Mouse (Mus musculus): ENCODE data around the gene Pcnx2. TPM values are rescaled to one million over a fixed set of nuclear protein-coding genes. Genes with fewer than 3 reads are reported as not detected.

Gene Pcnx2
- polyA plus RNA-seq, 1 experiment from 2014 or later: 0.60 TPM

DNA sequence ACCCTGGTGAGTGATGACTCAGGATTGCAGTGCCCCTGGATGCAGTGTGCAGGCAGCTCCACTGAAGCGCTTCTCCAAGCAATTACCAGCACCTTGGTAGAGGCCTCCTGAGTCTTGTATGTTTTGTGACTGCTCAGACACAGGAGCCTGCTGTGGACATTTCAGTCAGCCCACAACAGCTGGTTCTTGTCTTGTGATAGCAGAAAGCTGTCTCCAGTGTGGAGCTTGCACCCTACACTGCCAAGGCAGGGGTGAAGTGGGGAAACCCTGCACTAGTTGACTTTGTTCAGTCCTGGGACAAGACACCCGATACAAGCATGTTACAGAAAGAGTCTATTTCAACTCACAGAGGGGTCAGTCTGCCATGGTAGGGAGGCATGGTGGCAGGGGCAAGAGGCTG is 102.8 kb downstream of the Pcnx2 start:
- Histone ChIP-seq H3K27me3 (ENCODE audit: control insufficient read depth, insufficient read depth, low read length) (no peaks in the 10 kb centered on the region), H3K4me2 (ENCODE audit: low read depth, low read length, severe bottlenecking) (no peak overlapping the region), H3K9ac (ENCODE audit: low read length) (no peak overlapping the region), H3K4me3 (ENCODE audit: low read depth, low read length) (no peak overlapping the region), H3K4me1 (replicated peaks; ENCODE audit: control insufficient read depth, insufficient read depth, low read length) (no peaks in the 10 kb centered on the region), H3K9me3 (ENCODE audit: control insufficient read depth, low read length) (no peaks in the 10 kb centered on the region), H3K36me3 (ENCODE audit: control insufficient read depth, insufficient read depth, low read length) (no peaks in the 10 kb centered on the region), H3K27ac (ENCODE audit: low read depth, low read length) (no peak overlapping the region)
- 88% methylated on average over 2 of the region's 2 CpGs for WGBS
- ATAC-seq (replicated peaks; ENCODE audit: low FRiP score) (no peak), DNase-seq (ENCODE audit: low spot score) (no peak)

DNA sequence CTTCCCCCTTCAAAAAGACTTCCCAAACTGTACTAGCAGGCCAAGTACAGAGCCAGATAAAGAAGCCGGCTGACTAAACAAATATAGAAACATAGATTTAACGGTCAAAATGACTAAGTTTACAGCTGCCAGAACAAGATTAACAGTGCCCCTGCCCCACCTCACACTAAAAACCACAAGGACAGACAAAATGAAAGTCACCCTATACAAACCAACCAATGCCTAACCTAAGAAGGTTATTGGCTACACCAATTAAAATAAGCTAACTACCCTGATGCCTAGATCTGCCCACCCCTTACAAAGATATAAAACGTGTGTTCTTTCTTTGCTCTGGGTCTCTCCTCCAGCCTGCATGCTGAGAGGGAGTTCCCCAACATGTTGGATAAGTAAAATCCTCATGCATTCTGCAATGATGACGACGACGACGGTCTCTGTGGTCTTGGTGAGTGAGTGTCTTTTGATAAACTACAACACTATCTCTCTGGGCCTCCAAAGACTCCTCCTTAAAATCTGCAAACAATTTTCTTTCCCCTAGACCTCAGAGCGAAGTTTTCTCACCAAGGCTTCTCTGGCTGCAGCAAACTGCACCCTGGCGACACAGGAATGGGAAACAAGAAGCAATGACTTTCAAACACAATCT is 105.2 kb downstream of the Pcnx2 start:
- 77% methylated on average over 9 of the region's 9 CpGs for WGBS
- no peak for ATAC-seq (replicated peaks; ENCODE audit: low FRiP score)

DNA sequence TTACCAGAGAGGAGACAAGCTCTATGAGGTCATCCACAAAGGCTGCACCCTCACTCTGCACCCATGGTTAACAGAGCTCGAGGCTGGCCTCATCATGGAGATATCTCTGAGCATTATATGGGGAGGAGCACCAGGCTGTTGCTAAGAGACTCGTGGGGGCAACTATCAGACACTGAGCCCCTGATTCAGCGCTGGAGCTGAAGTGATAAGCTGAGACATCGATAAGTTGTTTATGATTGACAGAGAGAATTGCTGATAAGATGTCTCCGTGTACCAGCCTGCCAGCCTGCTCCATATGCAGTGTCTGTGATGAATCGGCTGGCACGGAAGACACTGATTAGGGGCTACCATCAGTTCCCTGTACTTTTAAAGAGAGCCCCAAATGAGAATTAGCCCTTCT is 111.2 kb downstream of the Pcnx2 start:
- Histone ChIP-seq H3K27me3 (ENCODE audit: control insufficient read depth, insufficient read depth, low read length) (no peaks in the 10 kb centered on the region), H3K4me2 (ENCODE audit: low read depth, low read length, severe bottlenecking) (no peak overlapping the region), H3K9me3 (ENCODE audit: control insufficient read depth, low read length) (no peaks in the 10 kb centered on the region), H3K4me3 (ENCODE audit: low read depth, low read length) (no peak overlapping the region), H3K27ac (ENCODE audit: low read depth, low read length) (no peak overlapping the region), H3K9ac (ENCODE audit: low read length) (no peak overlapping the region), H3K4me1 (replicated peaks; ENCODE audit: control insufficient read depth, insufficient read depth, low read length) (no peaks in the 10 kb centered on the region), H3K36me3 (ENCODE audit: control insufficient read depth, insufficient read depth, low read length) (no peaks in the 10 kb centered on the region)
- 88% methylated on average over 7 of the region's 7 CpGs for WGBS
- ATAC-seq (replicated peaks; ENCODE audit: low FRiP score) (no peak), DNase-seq (ENCODE audit: low spot score) (no peak)

More for the DNA sequence above, 105.2 kb downstream of the Pcnx2 start:
- no peak for DNase-seq (ENCODE audit: low spot score)
- H3K4me2 ChIP-seq (ENCODE audit: low read depth, low read length, severe bottlenecking): no peak overlapping the region
- no peak overlapping the region for H3K4me3 ChIP-seq (ENCODE audit: low read depth, low read length)
- H3K4me1 ChIP-seq (replicated peaks; ENCODE audit: control insufficient read depth, insufficient read depth, low read length): no peaks in the 10 kb centered on the region
- no peaks in the 10 kb centered on the region for H3K9me3 ChIP-seq (ENCODE audit: control insufficient read depth, low read length)
- H3K27ac ChIP-seq (ENCODE audit: low read depth, low read length): no peak overlapping the region
- no peaks in the 10 kb centered on the region for H3K36me3 ChIP-seq (ENCODE audit: control insufficient read depth, insufficient read depth, low read length)
- H3K27me3 ChIP-seq (ENCODE audit: control insufficient read depth, insufficient read depth, low read length): no peaks in the 10 kb centered on the region
- H3K9ac ChIP-seq (ENCODE audit: low read length): no peak overlapping the region

DNA sequence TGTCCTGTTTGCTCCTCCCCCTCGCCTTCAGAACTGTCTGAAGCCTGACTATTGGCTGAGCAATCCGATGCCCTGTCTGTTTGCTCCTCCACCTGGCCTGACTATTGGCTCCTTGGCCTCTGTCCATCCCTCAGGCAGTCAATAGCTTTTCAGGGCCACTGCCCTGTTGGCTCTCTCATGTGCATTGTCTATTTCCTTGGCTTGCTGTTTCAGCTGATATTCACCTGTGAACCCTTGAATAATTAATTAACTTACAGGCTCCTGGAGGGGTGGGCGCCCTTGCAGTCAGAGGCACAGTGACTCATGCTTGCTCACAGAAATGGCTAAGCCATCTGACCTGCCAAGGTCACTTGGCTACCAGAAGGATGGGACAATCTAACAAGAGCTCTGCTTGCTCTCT is 116.0 kb downstream of the Pcnx2 start:
- H3K4me1 ChIP-seq (replicated peaks; ENCODE audit: control insufficient read depth, insufficient read depth, low read length): no peaks in the 10 kb centered on the region
- no peak overlapping the region for H3K4me3 ChIP-seq (ENCODE audit: low read depth, low read length)
- WGBS: 71% methylated on average over 3 of the region's 3 CpGs
- no peaks in the 10 kb centered on the region for H3K36me3 ChIP-seq (ENCODE audit: control insufficient read depth, insufficient read depth, low read length)
- no peak overlapping the region for H3K27ac ChIP-seq (ENCODE audit: low read depth, low read length)
- H3K4me2 ChIP-seq (ENCODE audit: low read depth, low read length, severe bottlenecking): no peak overlapping the region
- ATAC-seq (replicated peaks; ENCODE audit: low FRiP score) (no peak), DNase-seq (ENCODE audit: low spot score) (no peak)
- H3K9ac ChIP-seq (ENCODE audit: low read length): no peak overlapping the region
- H3K9me3 ChIP-seq (ENCODE audit: control insufficient read depth, low read length): no peaks in the 10 kb centered on the region
- no peaks in the 10 kb centered on the region for H3K27me3 ChIP-seq (ENCODE audit: control insufficient read depth, insufficient read depth, low read length)

DNA sequence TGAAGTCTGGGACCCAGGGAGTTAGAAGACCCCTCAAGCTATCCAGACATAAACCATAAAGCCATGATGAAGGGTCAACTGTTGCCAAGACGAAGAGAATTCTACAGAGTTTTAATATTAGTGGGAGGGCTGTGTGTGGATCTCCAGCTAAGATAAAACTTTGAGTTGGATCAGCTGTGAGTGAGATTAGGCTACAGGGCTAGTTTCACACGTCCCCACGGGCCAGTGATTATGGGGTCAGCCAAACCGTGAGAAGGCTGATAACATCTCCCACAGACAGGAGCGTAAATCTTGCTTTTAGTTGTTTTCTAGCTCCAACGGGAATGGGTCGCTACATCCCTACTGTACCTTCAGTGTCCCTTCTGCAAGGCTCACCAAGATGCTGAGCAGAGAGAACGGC is 118.5 kb downstream of the Pcnx2 start:
- Histone ChIP-seq H3K4me3 (ENCODE audit: low read depth, low read length) (no peak overlapping the region), H3K9me3 (ENCODE audit: control insufficient read depth, low read length) (no peaks in the 10 kb centered on the region), H3K36me3 (ENCODE audit: control insufficient read depth, insufficient read depth, low read length) (no peaks in the 10 kb centered on the region), H3K27ac (ENCODE audit: low read depth, low read length) (no peak overlapping the region), H3K9ac (ENCODE audit: low read length) (no peak overlapping the region), H3K27me3 (ENCODE audit: control insufficient read depth, insufficient read depth, low read length) (no peaks in the 10 kb centered on the region), H3K4me1 (replicated peaks; ENCODE audit: control insufficient read depth, insufficient read depth, low read length) (no peaks in the 10 kb centered on the region), H3K4me2 (ENCODE audit: low read depth, low read length, severe bottlenecking) (no peak overlapping the region)
- WGBS: 87% methylated on average over 8 of the region's 8 CpGs
- DNase-seq (ENCODE audit: low spot score) (no peak), ATAC-seq (replicated peaks; ENCODE audit: low FRiP score) (no peak)

DNA sequence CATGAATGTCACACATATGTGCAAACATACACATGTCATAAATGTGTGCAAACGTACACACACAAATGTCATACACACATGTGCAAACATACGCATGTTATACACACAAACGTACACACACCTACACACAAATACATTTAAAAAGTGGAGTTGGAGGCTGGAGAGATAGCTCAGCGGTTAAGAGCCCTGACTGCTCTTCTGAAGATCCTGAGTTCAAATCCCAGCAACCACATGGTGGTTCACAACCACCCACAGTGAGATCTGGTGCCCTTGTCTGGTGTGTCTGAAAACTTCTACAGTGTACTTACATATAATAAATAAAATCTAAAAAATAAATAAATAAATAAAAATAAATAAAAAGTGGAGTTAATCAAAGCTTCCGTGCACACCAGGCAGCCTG is 119.2 kb downstream of the Pcnx2 start:
- ATAC-seq (replicated peaks; ENCODE audit: low FRiP score): no peak
- WGBS: 91% methylated on average over 5 of the region's 5 CpGs

DNA sequence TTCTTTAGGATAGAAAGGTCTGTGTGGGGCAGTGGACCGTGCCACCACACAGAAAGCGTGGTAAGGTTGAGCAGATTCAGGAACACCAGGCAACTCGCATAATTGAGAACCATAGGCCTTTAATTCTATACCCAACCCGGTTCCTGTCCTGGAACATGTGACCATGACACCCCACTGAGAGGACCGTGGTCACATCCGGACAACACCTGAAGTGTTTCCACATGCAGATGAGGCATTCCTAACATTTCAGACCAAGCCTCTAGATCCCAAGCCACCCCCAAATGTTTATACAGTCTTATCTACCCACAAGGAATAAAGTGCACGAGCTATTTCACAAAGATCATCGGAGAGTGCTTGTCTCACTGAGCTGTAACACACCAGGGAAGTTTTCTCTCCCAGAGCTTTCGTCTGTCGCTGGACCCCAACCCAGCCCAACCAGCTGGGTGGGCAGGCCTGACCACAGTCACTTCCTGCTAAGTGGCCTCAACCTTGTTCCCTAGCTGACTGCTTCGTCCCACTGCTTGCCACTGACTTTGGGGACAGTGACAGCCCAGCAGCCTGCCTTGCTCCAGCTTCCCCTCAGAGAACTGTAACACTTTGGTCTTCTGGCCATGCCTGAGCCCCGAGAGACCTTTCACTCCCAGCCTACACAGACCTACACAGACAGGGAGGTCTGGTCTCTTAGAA is 120.5 kb downstream of the Pcnx2 start:
- DNase-seq (ENCODE audit: low spot score): no peak
- H3K9me3 ChIP-seq (ENCODE audit: control insufficient read depth, low read length): no peaks in the 10 kb centered on the region
- ATAC-seq (replicated peaks; ENCODE audit: low FRiP score): no peak
- no peaks in the 10 kb centered on the region for H3K4me1 ChIP-seq (replicated peaks; ENCODE audit: control insufficient read depth, insufficient read depth, low read length)
- H3K27ac ChIP-seq (ENCODE audit: low read depth, low read length): no peak overlapping the region
- no peak overlapping the region for H3K4me3 ChIP-seq (ENCODE audit: low read depth, low read length)
- no peak overlapping the region for H3K9ac ChIP-seq (ENCODE audit: low read length)
- no peak overlapping the region for H3K4me2 ChIP-seq (ENCODE audit: low read depth, low read length, severe bottlenecking)
- WGBS: 85% methylated on average over 12 of the region's 12 CpGs
- no peaks in the 10 kb centered on the region for H3K36me3 ChIP-seq (ENCODE audit: control insufficient read depth, insufficient read depth, low read length)
- H3K27me3 ChIP-seq (ENCODE audit: control insufficient read depth, insufficient read depth, low read length): no peaks in the 10 kb centered on the region

More for the DNA sequence above, 119.2 kb downstream of the Pcnx2 start:
- Histone ChIP-seq H3K4me1 (replicated peaks; ENCODE audit: control insufficient read depth, insufficient read depth, low read length) (no peaks in the 10 kb centered on the region), H3K4me3 (ENCODE audit: low read depth, low read length) (no peak overlapping the region), H3K27me3 (ENCODE audit: control insufficient read depth, insufficient read depth, low read length) (no peaks in the 10 kb centered on the region), H3K9me3 (ENCODE audit: control insufficient read depth, low read length) (no peaks in the 10 kb centered on the region), H3K4me2 (ENCODE audit: low read depth, low read length, severe bottlenecking) (no peak overlapping the region), H3K9ac (ENCODE audit: low read length) (no peak overlapping the region), H3K27ac (ENCODE audit: low read depth, low read length) (no peak overlapping the region), H3K36me3 (ENCODE audit: control insufficient read depth, insufficient read depth, low read length) (no peaks in the 10 kb centered on the region)
- DNase-seq (ENCODE audit: low spot score): no peak

DNA sequence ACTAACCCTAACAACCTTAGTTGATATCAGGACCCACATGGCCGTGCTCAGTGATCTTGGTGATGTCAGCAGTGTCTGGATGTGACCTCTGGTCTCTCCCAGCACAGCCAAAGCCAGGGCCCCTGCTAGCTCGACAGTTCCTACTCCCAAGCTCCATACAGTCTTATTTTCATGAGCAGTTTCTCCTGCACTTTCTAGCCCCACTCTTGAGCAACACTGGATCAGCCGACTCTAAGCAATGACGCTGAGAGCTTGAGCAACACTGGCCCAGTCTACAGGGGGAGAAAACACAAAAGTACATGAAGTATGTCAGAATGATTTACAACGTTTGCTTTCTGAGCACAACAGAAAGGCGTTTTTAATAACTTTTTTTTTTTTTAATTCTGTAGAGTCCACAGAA is 121.3 kb downstream of the Pcnx2 start:
- no peaks in the 10 kb centered on the region for H3K36me3 ChIP-seq (ENCODE audit: control insufficient read depth, insufficient read depth, low read length)
- no peaks in the 10 kb centered on the region for H3K4me1 ChIP-seq (replicated peaks; ENCODE audit: control insufficient read depth, insufficient read depth, low read length)
- DNase-seq (ENCODE audit: low spot score): no peak
- no peak for ATAC-seq (replicated peaks; ENCODE audit: low FRiP score)
- no peak overlapping the region for H3K4me2 ChIP-seq (ENCODE audit: low read depth, low read length, severe bottlenecking)
- H3K9ac ChIP-seq (ENCODE audit: low read length): no peak overlapping the region
- 80% methylated on average over 6 of the region's 6 CpGs for WGBS
- no peaks in the 10 kb centered on the region for H3K9me3 ChIP-seq (ENCODE audit: control insufficient read depth, low read length)
- H3K27ac ChIP-seq (ENCODE audit: low read depth, low read length): no peak overlapping the region
- no peak overlapping the region for H3K4me3 ChIP-seq (ENCODE audit: low read depth, low read length)
- H3K27me3 ChIP-seq (ENCODE audit: control insufficient read depth, insufficient read depth, low read length): no peaks in the 10 kb centered on the region

DNA sequence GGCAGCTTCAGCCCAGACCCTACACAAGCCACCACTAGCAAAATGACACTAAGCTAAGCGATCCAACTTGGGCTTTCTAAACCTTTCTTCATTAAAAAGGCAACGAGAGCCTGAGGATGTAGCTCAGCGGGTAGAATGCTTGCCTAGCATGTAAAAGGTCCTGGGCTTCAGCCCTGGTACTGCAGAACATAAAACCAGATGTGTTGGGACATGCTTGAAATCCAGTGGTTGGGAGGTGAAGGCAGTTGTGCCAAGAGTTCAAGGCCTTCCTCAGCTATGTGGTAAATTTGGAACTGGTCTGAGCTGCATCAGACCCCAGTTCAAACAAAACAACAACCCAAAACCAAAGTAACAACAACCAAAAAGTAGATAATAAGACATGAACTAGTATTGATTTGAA is 121.8 kb downstream of the Pcnx2 start:
- Histone ChIP-seq H3K36me3 (ENCODE audit: control insufficient read depth, insufficient read depth, low read length) (no peaks in the 10 kb centered on the region), H3K27me3 (ENCODE audit: control insufficient read depth, insufficient read depth, low read length) (no peaks in the 10 kb centered on the region), H3K4me2 (ENCODE audit: low read depth, low read length, severe bottlenecking) (no peak overlapping the region), H3K9ac (ENCODE audit: low read length) (no peak overlapping the region), H3K9me3 (ENCODE audit: control insufficient read depth, low read length) (no peaks in the 10 kb centered on the region), H3K4me1 (replicated peaks; ENCODE audit: control insufficient read depth, insufficient read depth, low read length) (no peaks in the 10 kb centered on the region), H3K4me3 (ENCODE audit: low read depth, low read length) (no peak overlapping the region), H3K27ac (ENCODE audit: low read depth, low read length) (no peak overlapping the region)
- no peak for ATAC-seq (replicated peaks; ENCODE audit: low FRiP score)
- DNase-seq (ENCODE audit: low spot score): no peak
- WGBS: 94% methylated on average over 3 of the region's 3 CpGs
